Mouse (Mus musculus) R1 (cell line): Measurements from ENCODE around the gene Mrtfb.

Source experiments
- DNase-seq: peaks from one replicate; pipeline ENCODE4 v3.0.0-alpha.2; 2018; ENCODE audit warnings: low read depth, low spot score

Mrtfb gene

GRCm38 (mm10) chr16:13401591-13401990 lies 145.3 kb downstream of the Mrtfb start:
- DNase-seq: peak; percentile 84

- DNase-seq: no peak
These were observed 148.4 kb downstream of the Mrtfb start for GRCm38 (mm10) chr16:13404656-13405055.

- DNase-seq: no peak
These were observed 149.1 kb downstream of the Mrtfb start for GRCm38 (mm10) chr16:13405403-13405802.

DNA sequence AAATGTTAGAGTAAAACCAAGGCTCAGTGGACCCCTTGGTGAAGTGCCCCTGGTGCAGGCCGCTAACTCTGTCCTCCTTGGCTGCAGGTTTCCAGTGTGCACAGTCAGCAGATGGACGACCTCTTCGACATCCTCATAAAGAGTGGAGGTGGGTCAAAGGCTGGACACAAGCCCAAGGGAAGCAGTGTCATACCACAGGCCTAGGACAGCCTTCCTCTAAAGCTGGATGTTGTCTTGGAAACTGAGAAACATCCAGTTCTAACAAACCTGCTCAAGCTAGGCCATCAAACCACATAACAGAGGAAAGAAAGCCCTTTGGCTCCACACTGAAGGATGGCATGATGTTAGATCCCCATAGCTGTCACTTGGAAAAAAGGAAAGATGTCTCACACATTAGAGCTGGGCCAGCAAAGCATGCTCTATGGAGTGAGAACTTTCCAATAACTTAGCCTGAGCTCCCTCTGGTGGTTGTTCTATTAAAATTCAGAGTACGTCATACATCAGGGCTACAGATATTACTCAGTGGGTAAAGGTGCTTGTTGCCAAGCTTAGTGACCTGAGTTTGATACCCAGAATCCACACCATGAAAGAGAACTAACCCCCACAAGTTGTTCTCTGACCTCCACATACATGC lies 153.4 kb downstream of the Mrtfb start:
- DNase-seq: peak; percentile 71

DNA sequence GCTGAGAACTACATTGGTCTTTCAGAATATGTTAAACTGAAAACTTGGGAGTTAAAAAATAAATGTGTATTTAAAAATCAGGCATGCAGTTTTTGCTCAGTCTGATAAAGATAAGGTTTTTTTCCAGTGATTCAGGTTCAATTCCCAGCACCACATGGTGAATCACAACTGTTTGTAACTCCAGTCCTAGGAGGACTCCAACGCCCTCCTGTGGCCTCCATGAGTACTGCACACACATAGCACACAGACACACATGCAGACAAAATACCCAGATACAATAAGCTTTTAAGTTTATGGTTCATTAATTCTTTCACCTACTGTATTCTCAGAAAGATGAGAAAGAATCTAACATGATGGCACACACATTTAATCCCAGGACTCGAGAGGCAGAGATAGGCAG lies 154.5 kb downstream of the Mrtfb start:
- peak; percentile 53 for DNase-seq

DNA sequence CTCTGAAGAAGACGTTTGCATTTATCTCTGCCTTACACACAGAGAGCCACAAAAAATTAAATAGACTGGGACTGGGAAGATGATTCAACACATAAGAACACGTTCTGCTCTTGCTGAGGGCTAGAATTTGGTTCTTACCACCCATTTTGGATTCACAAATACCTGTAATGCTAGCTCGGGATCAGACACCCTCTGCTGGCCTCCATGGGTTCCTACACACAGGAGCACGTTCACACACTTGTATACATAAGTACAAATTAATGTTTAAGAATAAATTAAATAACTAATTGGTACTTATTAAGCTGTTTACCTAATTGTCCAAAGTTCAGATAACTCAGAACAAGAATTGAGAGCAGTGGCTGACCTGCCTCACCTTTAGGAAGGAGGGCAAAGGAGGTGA lies 155.2 kb downstream of the Mrtfb start:
- peak; percentile 60 for DNase-seq

GRCm38 (mm10) chr16:13414566-13414965 lies 158.3 kb downstream of the Mrtfb start:
- no peak for DNase-seq

GRCm38 (mm10) chr16:13414972-13415371 lies 158.7 kb downstream of the Mrtfb start:
- DNase-seq: no peak

DNA sequence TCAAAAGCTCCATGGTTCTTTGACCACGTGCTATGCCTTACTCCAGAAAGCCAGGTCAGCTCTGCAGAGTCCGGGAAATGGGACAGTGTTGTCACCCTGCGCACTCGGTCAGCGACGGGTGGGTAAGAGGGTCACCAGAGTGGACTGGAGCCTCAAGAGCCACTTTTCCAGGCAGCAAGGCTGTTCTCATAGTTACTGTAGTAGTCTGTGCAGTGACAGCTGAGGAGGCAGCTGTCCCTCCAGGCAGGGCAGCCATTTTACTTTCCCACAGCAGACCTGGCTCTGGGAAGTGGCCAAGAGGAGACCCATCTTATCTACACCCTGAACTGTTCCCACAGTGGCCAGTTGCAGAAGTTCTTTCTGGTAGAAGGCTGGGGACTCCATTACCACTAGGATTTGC lies 159.2 kb downstream of the Mrtfb start:
- DNase-seq: no peak

DNA sequence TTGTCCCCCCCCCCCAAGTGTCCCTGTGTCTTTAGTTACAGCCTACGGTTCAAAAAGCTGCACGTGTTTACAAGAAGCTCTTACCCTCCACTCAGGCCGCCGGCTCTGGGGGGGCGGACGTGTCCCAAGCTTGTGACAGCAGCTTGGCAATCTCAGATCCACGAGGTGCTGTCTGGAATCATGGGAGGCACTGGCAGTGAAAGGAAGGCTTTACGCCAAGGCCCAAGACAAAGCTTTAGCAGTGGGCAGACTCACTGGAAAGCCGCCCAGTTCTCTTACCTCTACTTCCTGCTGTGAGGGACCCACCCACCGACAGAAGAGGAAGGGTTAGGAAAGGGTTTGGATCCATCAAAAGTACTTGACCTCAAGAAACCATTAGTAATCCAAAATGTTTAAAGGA lies 160.2 kb downstream of the Mrtfb start:
- peak; percentile 42 for DNase-seq

DNA sequence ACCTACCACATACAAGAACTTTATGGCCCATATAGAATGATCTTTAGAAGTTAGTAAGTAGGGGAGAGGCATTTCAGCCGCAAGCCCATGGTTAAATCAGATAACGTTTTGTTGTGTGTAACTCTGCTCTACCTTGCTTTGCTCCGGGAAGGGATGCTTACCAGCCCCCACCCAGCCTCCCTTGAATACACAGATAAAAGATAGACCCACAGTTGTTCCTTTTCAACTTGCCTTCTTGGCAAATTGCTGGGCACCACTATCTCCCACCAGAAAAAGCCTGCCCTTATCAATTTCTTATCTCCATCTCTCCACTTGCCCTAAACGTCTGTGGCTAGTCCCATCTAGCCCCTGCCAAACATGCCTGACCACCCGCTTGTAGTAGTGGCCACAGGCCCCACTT lies 161.6 kb downstream of the Mrtfb start:
- DNase-seq: no peak

DNA sequence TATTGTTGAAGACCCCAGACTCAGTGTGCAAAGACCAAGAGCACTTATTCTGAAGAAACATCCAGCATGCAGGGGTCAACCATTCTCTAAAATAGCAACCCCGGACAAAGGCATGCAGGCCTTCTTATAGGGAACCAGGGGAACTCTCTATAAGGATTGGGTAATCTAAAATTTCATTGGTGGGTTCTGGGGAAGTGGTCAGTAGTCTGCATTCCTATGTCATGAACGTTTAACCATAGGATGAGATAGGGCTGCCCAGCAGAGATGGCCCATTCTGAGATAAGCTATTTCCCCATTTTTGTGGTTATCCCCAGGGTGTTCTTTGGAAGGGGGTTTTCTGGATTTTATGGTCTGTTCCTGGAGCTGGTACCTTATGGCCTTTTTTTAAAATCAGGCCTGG lies 163.5 kb downstream of the Mrtfb start:
- DNase-seq: no peak

- DNase-seq: no peak
These were observed 166.2 kb downstream of the Mrtfb start for GRCm38 (mm10) chr16:13422522-13422921.

DNA sequence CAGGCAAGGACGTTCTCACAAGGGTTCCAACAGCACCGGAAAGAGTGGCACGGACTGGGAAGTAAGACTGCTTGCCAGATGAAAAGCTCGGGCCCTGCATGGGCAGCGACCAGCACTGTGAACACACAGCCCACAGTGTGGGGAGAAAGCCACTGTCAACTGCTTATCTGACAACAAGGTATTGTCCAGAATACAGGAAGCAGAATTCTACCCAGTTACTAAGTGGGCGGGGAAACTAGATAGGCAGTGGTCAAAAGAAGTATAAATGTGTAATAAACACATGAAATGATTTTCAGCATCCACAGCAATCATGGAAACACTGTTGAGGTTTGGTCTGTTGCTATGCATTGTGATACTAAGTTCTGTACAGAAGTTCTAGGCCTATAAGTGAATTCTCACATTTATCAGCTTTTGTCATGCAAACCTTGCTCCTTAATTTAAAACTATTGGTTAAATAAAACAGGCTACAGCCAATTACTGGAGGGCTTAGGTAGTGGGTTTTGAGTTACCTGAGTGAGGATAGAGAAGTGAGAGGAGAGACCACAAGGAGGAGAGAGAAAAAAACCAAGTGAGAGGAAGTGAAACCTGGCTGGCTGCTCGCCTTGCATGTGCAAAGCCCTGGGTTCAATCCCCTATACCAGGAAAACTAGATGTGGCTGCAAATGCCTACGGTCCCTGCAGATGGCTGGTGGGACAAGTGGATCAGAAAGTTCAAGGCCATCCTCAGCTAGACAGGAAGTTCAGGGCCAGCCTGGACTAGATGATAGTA lies 167.5 kb downstream of the Mrtfb start:
- no peak for DNase-seq

GRCm38 (mm10) chr16:13425804-13426203 lies 169.5 kb downstream of the Mrtfb start:
- no peak for DNase-seq

GRCm38 (mm10) chr16:13426831-13427589 lies 170.7 kb downstream of the Mrtfb start:
- DNase-seq: peak; percentile 51

DNA sequence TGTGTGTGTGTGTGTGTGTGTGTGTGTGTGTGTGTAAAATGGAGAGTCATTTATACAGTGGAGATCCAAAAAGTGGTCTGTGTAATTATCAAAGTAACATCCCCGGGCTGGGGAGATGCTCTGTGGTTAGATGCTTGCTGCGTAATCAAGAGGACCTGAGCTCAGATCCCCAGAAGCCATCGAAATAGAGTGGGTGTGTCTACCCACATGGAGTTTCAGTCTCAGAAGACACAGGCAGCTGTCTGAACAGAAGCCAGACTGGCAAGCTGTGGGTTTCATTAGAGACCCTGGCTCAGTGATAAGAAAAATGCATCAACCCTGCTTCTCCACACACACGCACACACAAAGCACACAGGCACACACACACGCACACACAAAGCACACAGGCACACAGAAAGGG lies 171.8 kb downstream of the Mrtfb start:
- DNase-seq: no peak

DNA sequence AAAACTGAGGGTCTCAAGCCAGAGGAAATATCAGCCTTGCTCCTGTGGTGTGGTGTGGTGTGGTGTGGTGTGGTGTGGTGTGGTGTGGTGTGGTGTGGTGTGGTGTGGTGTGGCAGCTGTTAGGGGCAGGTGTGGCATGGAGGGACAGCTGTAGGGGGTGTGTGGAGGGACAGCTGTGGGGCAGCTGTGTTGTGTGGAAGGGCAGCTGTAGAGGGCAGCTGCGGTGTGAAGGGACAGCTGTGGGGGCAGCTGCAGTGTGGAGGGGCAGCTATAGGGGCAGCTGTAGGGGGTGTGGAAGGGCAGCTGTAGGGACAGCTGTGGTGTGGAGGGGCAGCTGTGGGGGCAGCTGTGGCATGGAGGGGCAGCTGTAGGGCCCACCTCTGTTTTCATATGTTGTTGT lies 172.5 kb downstream of the Mrtfb start:
- no peak for DNase-seq

DNA sequence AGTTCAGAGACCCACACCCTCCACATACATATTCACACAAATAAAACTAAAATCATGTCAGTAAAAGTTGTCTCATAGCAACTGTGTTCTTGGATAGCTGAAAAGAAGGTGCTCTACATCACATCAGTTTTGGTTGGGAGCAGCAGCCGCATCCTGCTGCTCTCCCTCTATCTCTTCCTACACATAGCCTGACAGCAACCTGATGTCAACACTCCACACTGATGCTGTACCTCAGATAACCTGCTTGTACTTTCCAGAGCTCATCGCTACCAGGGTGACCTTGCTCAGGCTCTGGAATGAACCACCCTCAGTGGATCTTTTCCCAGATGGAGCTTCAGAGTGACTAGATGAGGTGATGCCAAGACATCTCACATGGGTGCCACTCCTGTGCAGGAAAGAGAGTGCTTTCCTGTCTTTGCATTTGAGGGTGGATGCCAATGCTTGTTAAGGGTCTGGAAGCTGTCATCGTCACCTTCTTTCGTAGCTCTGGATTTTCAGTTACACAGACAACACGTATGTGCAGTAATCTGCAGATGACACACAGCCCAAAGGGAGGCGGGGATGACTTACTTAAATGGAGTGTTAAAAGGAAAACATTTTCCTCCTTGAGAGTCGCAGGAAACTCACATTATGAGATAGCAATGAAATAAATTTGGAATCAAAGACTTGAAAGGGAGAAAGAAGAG lies 173.8 kb downstream of the Mrtfb start:
- no peak for DNase-seq

- no peak for DNase-seq
These were observed 174.7 kb downstream of the Mrtfb start for GRCm38 (mm10) chr16:13430940-13431339.

DNA sequence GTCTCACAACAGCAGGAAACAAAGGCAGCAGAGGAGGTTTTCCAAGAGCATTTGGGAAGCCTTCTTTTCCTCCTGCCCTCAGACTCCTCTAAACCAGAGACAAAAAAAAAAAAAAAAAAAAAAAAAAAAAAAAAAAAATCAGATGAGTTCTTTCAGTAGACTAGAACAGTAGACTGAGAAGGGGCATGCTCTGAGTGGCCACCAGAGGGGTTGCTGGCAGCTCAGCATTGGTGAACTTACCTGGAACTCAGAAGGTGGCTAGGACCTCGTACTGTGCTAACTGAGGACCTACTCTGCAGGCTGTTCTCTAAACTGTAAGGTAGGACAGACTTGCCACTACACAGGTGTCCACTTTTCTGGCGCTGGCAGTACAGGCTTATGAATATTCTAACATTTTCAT lies 179.3 kb downstream of the Mrtfb start:
- DNase-seq: peak; percentile 42
